Mouse (Mus musculus): Measurements from ENCODE around the gene Plekhm2. TPM values are rescaled to one million over a fixed set of nuclear protein-coding genes. Genes with fewer than 3 reads are reported as not detected.

Plekhm2 gene
- total and polyA plus RNA-seq, 3 experiments: 6.5 to 15.4 TPM; not detected in 1

GRCm38 (mm10) chr4:141609538-141609937 lies 55.2 kb downstream of the Plekhm2 start:
- no peak overlapping the region for H3K27ac ChIP-seq (ENCODE audit: control insufficient read depth, low read depth, low read length)
- no peaks in the 10 kb centered on the region for H3K36me3 ChIP-seq (ENCODE audit: control insufficient read depth in 1 of 2, insufficient read depth in 2 of 2, low read length in 2 of 2)
- H3K4me1 ChIP-seq (ENCODE audit: control insufficient read depth in 1 of 2, insufficient read depth in 2 of 2, low read length in 2 of 2): no peaks in the 10 kb centered on the region
- TF ChIP-seq RCOR1 (IDR thresholded peaks at IDR 0.05; ENCODE audit: low read depth, low read length) (no peak), ZNF384 (IDR thresholded peaks at IDR 0.05; ENCODE audit: low read depth, low read length) (no peak), GABPA (IDR thresholded peaks at IDR 0.05; ENCODE audit: low read depth, low read length) (no peak), MAFK (IDR thresholded peaks at IDR 0.05; ENCODE audit: borderline replicate concordance, low read depth, low read length) (no peak), POLR2AphosphoS2 (IDR thresholded peaks at IDR 0.05; ENCODE audit: low read length) (no peak)
- no peak overlapping the region for H3K4me3 ChIP-seq (ENCODE audit: control insufficient read depth in 1 of 2, insufficient read depth in 1 of 2, low read depth in 2 of 2, low read length in 2 of 2)
- no peak overlapping the region for H3K9ac ChIP-seq (ENCODE audit: control insufficient read depth, low read depth, low read length, poor library complexity, severe bottlenecking)
- H3K9me3 ChIP-seq (replicated peaks; ENCODE audit: insufficient read depth, low read length): no peaks in the 10 kb centered on the region
- DNase-seq (ENCODE audit: low read depth, low spot score): no peak
- H3K27me3 ChIP-seq (ENCODE audit: control insufficient read depth in 1 of 2, insufficient read depth in 2 of 2, low read length in 2 of 2): no peaks in the 10 kb centered on the region; a peak in 1 of 4 replicates
- H3K79me2 ChIP-seq (ENCODE audit: control insufficient read depth, insufficient read depth, low read length, poor library complexity): no peaks in the 10 kb centered on the region

DNA sequence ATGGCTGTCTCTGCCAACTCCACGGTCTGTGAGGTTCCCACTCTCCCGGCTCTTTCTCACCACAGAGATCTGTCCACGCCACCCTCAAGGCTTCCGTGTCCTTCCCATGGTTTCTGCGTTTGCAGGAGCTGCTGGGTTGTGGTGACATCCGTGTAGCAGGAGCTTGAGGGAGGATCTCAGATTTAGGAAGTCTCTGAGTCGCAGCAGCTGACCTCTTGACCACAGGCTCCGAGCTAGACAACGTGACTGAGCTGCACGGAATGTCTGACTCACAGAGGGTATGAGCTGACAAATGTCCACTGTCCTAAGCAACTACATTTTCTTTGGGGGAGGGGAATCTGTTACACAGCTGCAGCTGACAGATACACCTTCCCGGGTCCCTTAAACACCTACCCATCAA lies 58.8 kb downstream of the Plekhm2 start, which contains the start of gene Fblim1:
Gene Fblim1 (minus strand): TSS at position 236 of the 400 bp plus-strand sequence.
- no peak within 1 kb of the TSS for H3K4me3 ChIP-seq (ENCODE audit: control insufficient read depth in 1 of 2, insufficient read depth in 1 of 2, low read depth in 2 of 2, low read length in 2 of 2)
- no peak within 1 kb of the TSS for H3K27ac ChIP-seq (ENCODE audit: control insufficient read depth, low read depth, low read length)
- H3K79me2 ChIP-seq (ENCODE audit: control insufficient read depth, insufficient read depth, low read length, poor library complexity): no peaks in the 10 kb centered on the region
- H3K27me3 ChIP-seq (ENCODE audit: control insufficient read depth in 1 of 2, insufficient read depth in 2 of 2, low read length in 2 of 2): no peaks in the 10 kb centered on the region; a peak in 1 of 4 replicates
- no peaks in the 10 kb centered on the region for H3K36me3 ChIP-seq (ENCODE audit: control insufficient read depth in 1 of 2, insufficient read depth in 2 of 2, low read length in 2 of 2)
- DNase-seq (ENCODE audit: low read depth, low spot score): no peak
- TF ChIP-seq USF2 (IDR thresholded peaks at IDR 0.05; ENCODE audit: borderline replicate concordance in 1 of 2, insufficient read depth in 1 of 2, low read depth in 1 of 2, low read length in 2 of 2) (no peak), RCOR1 (IDR thresholded peaks at IDR 0.05; ENCODE audit: low read depth, low read length) (no peak), GABPA (IDR thresholded peaks at IDR 0.05; ENCODE audit: low read depth, low read length) (no peak), ZMIZ1 (IDR thresholded peaks at IDR 0.05; ENCODE audit: low read depth, low read length) (no peak), MYB (IDR thresholded peaks at IDR 0.05; ENCODE audit: low read depth, low read length) (no peak), POLR2AphosphoS5 (IDR thresholded peaks at IDR 0.05; ENCODE audit: borderline replicate concordance, low read depth, low read length) (no peak), MEF2A (IDR thresholded peaks at IDR 0.05; ENCODE audit: extremely low read depth, insufficient replicate concordance, low read depth, low read length, poor library complexity, severe bottlenecking) (no peak), CHD2 (IDR thresholded peaks at IDR 0.05; ENCODE audit: low read length) (no peak), MAFK (IDR thresholded peaks at IDR 0.05; ENCODE audit: borderline replicate concordance, low read depth, low read length) (no peak), USF1 (IDR thresholded peaks at IDR 0.05; ENCODE audit: low read depth, low read length) (no peak), TCF12 (IDR thresholded peaks at IDR 0.05; ENCODE audit: low read depth, low read length) (no peak), SMC3 (IDR thresholded peaks at IDR 0.05; ENCODE audit: low read depth, low read length) (no peak), POLR2A (IDR thresholded peaks at IDR 0.05; ENCODE audit: control insufficient read depth in 1 of 2, insufficient read depth in 1 of 2, low read depth in 1 of 2, low read length in 2 of 2, poor library complexity in 1 of 2) (no peak), GATA1 (IDR thresholded peaks at IDR 0.05; ENCODE audit: low read depth, low read length) (no peak), BHLHE40 (IDR thresholded peaks at IDR 0.05; ENCODE audit: borderline replicate concordance, low read depth, low read length) (no peak), RAD21 (IDR thresholded peaks at IDR 0.05; ENCODE audit: low read depth, low read length) (no peak)
- H3K4me1 ChIP-seq (ENCODE audit: control insufficient read depth in 1 of 2, insufficient read depth in 2 of 2, low read length in 2 of 2): no peaks in the 10 kb centered on the region
- no peak within 1 kb of the TSS for H3K9ac ChIP-seq (ENCODE audit: control insufficient read depth, low read depth, low read length, poor library complexity, severe bottlenecking)
- no peaks in the 10 kb centered on the region for H3K9me3 ChIP-seq (replicated peaks; ENCODE audit: insufficient read depth, low read length)

Measured in MEL (cell line).